Mouse (Mus musculus) hindbrain, embryonic 11.5 days (tissue): ENCODE data around the gene Ksr2. TPM values are rescaled to one million over a fixed set of nuclear protein-coding genes. Genes with fewer than 3 reads are reported as not detected.

Experiments used
- ATAC-seq: fragments of 200-750 bp; cut with Nextera tagmentation; 2 replicates; pipeline ENCODE4 v1.8.0; 2017; ENCODE audit warnings: mild to moderate bottlenecking, moderate TSS enrichment, moderate library complexity; ENCODE audit not compliant: low FRiP score
- DNase-seq: peaks from one replicate; pipeline ENCODE4 v3.0.0-alpha.2; 2015; ENCODE audit warnings: low spot score
- H3K27ac ChIP-seq: fragments of 300-500 bp; sonication (generic); 2 replicates; pipeline ENCODE4 v1.5.1; 2014; ENCODE audit warnings: mild to moderate bottlenecking, low read depth, low read length
- H3K27me3 ChIP-seq: fragments of 300-500 bp; sonication (generic); 2 replicates; pipeline ENCODE4 v1.6.1; 2014; ENCODE audit warnings: mild to moderate bottlenecking, low read length, moderate library complexity, mixed read lengths; ENCODE audit not compliant: control insufficient read depth, insufficient read depth
- H3K36me3 ChIP-seq: fragments of 300-500 bp; sonication (generic); 2 replicates; pipeline ENCODE4 v1.6.1; 2014; ENCODE audit warnings: mild to moderate bottlenecking, low read length, moderate library complexity, mixed read lengths; ENCODE audit not compliant: control insufficient read depth, insufficient read depth
- H3K4me1 ChIP-seq: fragments of 300-500 bp; sonication (generic); replicated peaks from 2 replicates; pipeline ENCODE4 v1.6.1; 2014; ENCODE audit warnings: low read length, mixed read lengths; ENCODE audit not compliant: control insufficient read depth, insufficient read depth
- H3K4me2 ChIP-seq: fragments of 300-500 bp; sonication (generic); replicated peaks from 2 replicates; pipeline ENCODE4 v1.6.1; 2014; ENCODE audit warnings: mild to moderate bottlenecking, low read depth, low read length
- H3K4me3 ChIP-seq: fragments of 300-500 bp; sonication (generic); 2 replicates; pipeline ENCODE4 v1.5.1; 2014; ENCODE audit warnings: low read depth, low read length
- H3K9ac ChIP-seq: fragments of 300-500 bp; sonication (generic); 2 replicates; pipeline ENCODE4 v1.6.1; 2014; ENCODE audit warnings: low read depth, low read length
- H3K9me3 ChIP-seq: fragments of 300-500 bp; sonication (generic); 2 replicates; pipeline ENCODE4 v1.6.1; 2016; ENCODE audit warnings: low read length; ENCODE audit not compliant: control insufficient read depth
- WGBS: fragments of 180-500 bp; shearing (Covaris S2); extraction: QIAGEN DNeasy Blood & Tissue Kit; methylation state at CpG from one replicate; pipeline ENCODE4 v1.1.7; 2014; 5-methylcytosine and 5-hydroxymethylcytosine counted together
- polyA plus RNA-seq: library from polyadenylated mRNA; unstranded; fragments of >200 nt; fragmentation: Nextera tagmentation; extraction: Ambion mirVana; gene quantifications from 2 replicates; pipeline ENCODE4 v1.2.1, GENCODE M21; 2014

The Ksr2 gene
- polyA plus RNA-seq, 1 experiment from 2014 or later, result 2.9 TPM

GRCm38 (mm10) chr5:117824486-117824885, 410.7 kb downstream of the Ksr2 start:
- Histone ChIP-seq H3K9me3 (no peaks in the 10 kb centered on the region), H3K9ac (no peak overlapping the region), H3K27me3 (no peaks in the 10 kb centered on the region), H3K27ac (no peak overlapping the region), H3K4me2 (no peak overlapping the region), H3K4me1 (no peaks in the 10 kb centered on the region), H3K36me3 (no peaks in the 10 kb centered on the region), H3K4me3 (no peak overlapping the region)
- no peak for DNase-seq
- 70% methylated on average over 5 of the region's 5 CpGs for WGBS
- ATAC-seq, result no peak

Other genes with a start within 250 kb of the Ksr2 start
- 867 and 895 TPM in 2 replicates for gene Pebp1, start 126.4 kb upstream of the Ksr2 start, polyA plus RNA-seq
- gene Vsig10, start 94.9 kb upstream of the Ksr2 start, polyA plus RNA-seq, result 1.3 and 2.0 TPM in 2 replicates
- gene Wsb2, start 56.7 kb upstream of the Ksr2 start, polyA plus RNA-seq, result 88.9 and 98.0 TPM in 2 replicates
- gene Rfc5, start 25.0 kb upstream of the Ksr2 start, polyA plus RNA-seq, result 72.1 and 82.9 TPM in 2 replicates